Mouse (Mus musculus) lung, postnatal 0 days (tissue): ENCODE measurements around the gene Safb2.

Source experiments
- CTCF ChIP-seq: IDR thresholded peaks from 2 replicates; pipeline ENCODE4 v1.5.1; 2016; ENCODE audit warnings: antibody characterized with exemption, mild to moderate bottlenecking
- EP300 ChIP-seq: IDR thresholded peaks from 2 replicates; pipeline ENCODE4 v1.6.1; 2016; ENCODE audit warnings: antibody characterized with exemption, mild to moderate bottlenecking, control low read depth

DNA sequence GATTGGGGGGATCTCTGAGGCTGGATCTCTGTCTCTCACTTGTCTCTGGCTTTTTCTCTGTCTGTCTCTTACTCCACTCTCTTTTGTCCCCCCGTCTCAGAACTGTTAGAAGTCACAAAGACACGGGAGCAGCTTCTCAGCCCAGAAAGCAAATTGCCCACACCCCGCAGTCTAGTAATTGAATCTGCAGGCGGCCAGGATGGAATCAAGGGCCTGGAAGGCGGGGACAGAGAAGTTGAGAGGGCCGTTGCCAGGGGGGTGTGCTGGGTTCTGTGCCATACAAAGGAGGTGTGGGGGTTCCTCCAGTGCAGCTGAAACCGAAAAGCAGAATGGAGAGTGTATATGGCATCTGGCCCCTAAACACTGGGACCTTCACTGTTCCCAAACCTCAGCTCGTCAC is 41.6 kb downstream of the Safb2 start:
- TF ChIP-seq CTCF (no peak), EP300 (no peak)
